Mouse (Mus musculus) midbrain, embryonic 16.5 days (tissue): Measurements from ENCODE around the gene Gm20388. TPM values are rescaled to one million over a fixed set of nuclear protein-coding genes. Genes with fewer than 3 reads are reported as not detected.

Experiments used
- ATAC-seq: fragments of 200-750 bp; cut with Nextera tagmentation; 2 replicates; pipeline ENCODE4 v1.8.0; 2017; ENCODE audit warnings: moderate TSS enrichment
- H3K27ac ChIP-seq: fragments of 300-500 bp; sonication (generic); 2 replicates; pipeline ENCODE4 v1.5.1; 2014; ENCODE audit warnings: mild to moderate bottlenecking, low read length, mixed read lengths
- H3K27me3 ChIP-seq: fragments of 300-500 bp; sonication (generic); 2 replicates; pipeline ENCODE4 v1.6.1; 2014; ENCODE audit warnings: low read depth, low read length, mixed read lengths; ENCODE audit not compliant: control insufficient read depth, insufficient read depth
- H3K36me3 ChIP-seq: fragments of 300-500 bp; sonication (generic); 2 replicates; pipeline ENCODE4 v1.6.1; 2014; ENCODE audit warnings: mild to moderate bottlenecking, low read length, moderate library complexity, mixed read lengths; ENCODE audit not compliant: control insufficient read depth, insufficient read depth
- H3K4me1 ChIP-seq: fragments of 300-500 bp; sonication (generic); 2 replicates; pipeline ENCODE4 v1.6.1; 2014; ENCODE audit warnings: mild to moderate bottlenecking, low read length, mixed read lengths; ENCODE audit not compliant: control insufficient read depth, insufficient read depth
- H3K4me2 ChIP-seq: fragments of 300-500 bp; sonication (generic); 2 replicates; pipeline ENCODE4 v1.6.1; 2014; ENCODE audit warnings: mild to moderate bottlenecking, low read length, mixed read lengths
- H3K4me3 ChIP-seq: fragments of 300-500 bp; sonication (generic); 2 replicates; pipeline ENCODE4 v1.5.1; 2014; ENCODE audit warnings: low read depth, mild to moderate bottlenecking, low read length, moderate library complexity, mixed read lengths
- H3K9ac ChIP-seq: fragments of 300-500 bp; sonication (generic); 2 replicates; pipeline ENCODE4 v1.6.1; 2014; ENCODE audit warnings: low read depth, low read length, mixed read lengths
- H3K9me3 ChIP-seq: fragments of 300-500 bp; sonication (generic); replicated peaks from 2 replicates; pipeline ENCODE4 v1.6.1; 2014; ENCODE audit warnings: mild to moderate bottlenecking, low read length, mixed read lengths; ENCODE audit not compliant: control insufficient read depth, poor library complexity, severe bottlenecking
- WGBS: fragments of 180-500 bp; shearing (Covaris S2); extraction: QIAGEN DNeasy Blood & Tissue Kit; methylation state at CpG from one replicate; pipeline ENCODE4 v1.1.7; 2014; 5-methylcytosine and 5-hydroxymethylcytosine counted together
- polyA plus RNA-seq: library from polyadenylated mRNA; unstranded; fragments of >200 nt; fragmentation: Nextera tagmentation; extraction: Ambion mirVana; gene quantifications from 2 replicates; pipeline ENCODE4 v1.2.1, GENCODE M21; 2015

Gm20388 gene
- polyA plus RNA-seq, 1 experiment from 2014 or later = 7.5 TPM

- 67% methylated on average over 11 of the region's 12 CpGs for WGBS
- no peak for ATAC-seq
Observed at GRCm38 (mm10) chr8:121861806-121862548, 1951.3 kb downstream of the Gm20388 start.

GRCm38 (mm10) chr8:121865356-121865755 is 1954.7 kb downstream of the Gm20388 start:
- WGBS = 87% methylated on average over 8 of the region's 8 CpGs
- H3K4me2 ChIP-seq = no peak overlapping the region
- no peak for ATAC-seq
- no peaks in the 10 kb centered on the region for H3K27me3 ChIP-seq
- no peaks in the 10 kb centered on the region for H3K9me3 ChIP-seq
- no peak overlapping the region for H3K9ac ChIP-seq
- H3K27ac ChIP-seq = no peak overlapping the region
- no peak overlapping the region for H3K4me3 ChIP-seq
- no peaks in the 10 kb centered on the region for H3K36me3 ChIP-seq
- no peaks in the 10 kb centered on the region for H3K4me1 ChIP-seq

More at GRCm38 (mm10) chr8:121861806-121862548, 1951.3 kb downstream of the Gm20388 start:
- no peak overlapping the region for H3K9ac ChIP-seq
- H3K9me3 ChIP-seq = no peaks in the 10 kb centered on the region
- no peaks in the 10 kb centered on the region for H3K36me3 ChIP-seq
- no peaks in the 10 kb centered on the region for H3K27me3 ChIP-seq
- H3K4me1 ChIP-seq = no peaks in the 10 kb centered on the region
- H3K4me3 ChIP-seq = no peak overlapping the region
- no peak overlapping the region for H3K27ac ChIP-seq
- no peak overlapping the region for H3K4me2 ChIP-seq

- Histone ChIP-seq H3K27me3 (no peaks in the 10 kb centered on the region), H3K4me1 (peaks cover 5% of the 10 kb centered on the region), H3K4me3 (no peak overlapping the region), H3K27ac (no peak overlapping the region), H3K4me2 (no peak overlapping the region), H3K9ac (no peak overlapping the region), H3K36me3 (no peaks in the 10 kb centered on the region), H3K9me3 (no peaks in the 10 kb centered on the region)
- WGBS = 85% methylated on average over 5 of the region's 5 CpGs
- ATAC-seq = no peak
Observed at GRCm38 (mm10) chr8:121868196-121868595, 1957.6 kb downstream of the Gm20388 start.

- H3K4me3 ChIP-seq = no peak overlapping the region
- H3K4me2 ChIP-seq = no peak overlapping the region
- H3K4me1 ChIP-seq = peaks cover 5% of the 10 kb centered on the region
- no peaks in the 10 kb centered on the region for H3K36me3 ChIP-seq
- H3K9me3 ChIP-seq = no peaks in the 10 kb centered on the region
- 75% methylated on average over 7 of the region's 7 CpGs for WGBS
- no peak overlapping the region for H3K27ac ChIP-seq
- no peaks in the 10 kb centered on the region for H3K27me3 ChIP-seq
- H3K9ac ChIP-seq = no peak overlapping the region
- ATAC-seq = no peak
Observed at GRCm38 (mm10) chr8:121868896-121869295, 1958.3 kb downstream of the Gm20388 start.

GRCm38 (mm10) chr8:121870190-121870589 is 1959.5 kb downstream of the Gm20388 start:
- Histone ChIP-seq H3K27me3 (no peaks in the 10 kb centered on the region), H3K4me3 (no peak overlapping the region), H3K4me1 (peaks cover 5% of the 10 kb centered on the region), H3K4me2 (no peak overlapping the region), H3K27ac (no peak overlapping the region), H3K9me3 (no peaks in the 10 kb centered on the region), H3K36me3 (no peaks in the 10 kb centered on the region), H3K9ac (no peak overlapping the region)
- ATAC-seq = no peak
- WGBS = 90% methylated on average over 2 of the region's 2 CpGs

- Histone ChIP-seq H3K4me2 (no peak overlapping the region), H3K4me1 (peaks cover 5% of the 10 kb centered on the region), H3K9ac (no peak overlapping the region), H3K27ac (no peak overlapping the region), H3K27me3 (no peaks in the 10 kb centered on the region), H3K4me3 (no peak overlapping the region), H3K9me3 (no peaks in the 10 kb centered on the region), H3K36me3 (no peaks in the 10 kb centered on the region)
- no peak for ATAC-seq
- WGBS = 29% methylated on average over 10 of the region's 10 CpGs
Observed at GRCm38 (mm10) chr8:121871833-121872440, 1961.3 kb downstream of the Gm20388 start.

- no peak for ATAC-seq
Observed at GRCm38 (mm10) chr8:121874031-121874430, 1963.4 kb downstream of the Gm20388 start.

GRCm38 (mm10) chr8:121875045-121875444 is 1964.4 kb downstream of the Gm20388 start:
- H3K9me3 ChIP-seq = no peaks in the 10 kb centered on the region
- H3K4me2 ChIP-seq = no peak overlapping the region
- ATAC-seq = no peak
- no peaks in the 10 kb centered on the region for H3K27me3 ChIP-seq
- peaks cover 5% of the 10 kb centered on the region for H3K4me1 ChIP-seq
- no peak overlapping the region for H3K27ac ChIP-seq
- 88% methylated on average over 3 of the region's 3 CpGs for WGBS
- no peak overlapping the region for H3K4me3 ChIP-seq
- H3K9ac ChIP-seq = no peak overlapping the region
- no peaks in the 10 kb centered on the region for H3K36me3 ChIP-seq

More at GRCm38 (mm10) chr8:121874031-121874430, 1963.4 kb downstream of the Gm20388 start:
- H3K4me2 ChIP-seq = no peak overlapping the region
- H3K9me3 ChIP-seq = no peaks in the 10 kb centered on the region
- peaks cover 5% of the 10 kb centered on the region for H3K4me1 ChIP-seq
- no peaks in the 10 kb centered on the region for H3K27me3 ChIP-seq
- 67% methylated on average over 9 of the region's 9 CpGs for WGBS
- H3K4me3 ChIP-seq = no peak overlapping the region
- no peak overlapping the region for H3K9ac ChIP-seq
- H3K27ac ChIP-seq = no peak overlapping the region
- H3K36me3 ChIP-seq = no peaks in the 10 kb centered on the region

GRCm38 (mm10) chr8:121875517-121875916 is 1964.9 kb downstream of the Gm20388 start:
- Histone ChIP-seq H3K36me3 (no peaks in the 10 kb centered on the region), H3K9ac (no peak overlapping the region), H3K9me3 (no peaks in the 10 kb centered on the region), H3K27me3 (no peaks in the 10 kb centered on the region), H3K4me3 (no peak overlapping the region), H3K27ac (no peak overlapping the region), H3K4me1 (peaks cover 5% of the 10 kb centered on the region), H3K4me2 (no peak overlapping the region)
- ATAC-seq = no peak
- 92% methylated on average over 9 of the region's 9 CpGs for WGBS
